ENCODE assay signal across 13 mouse cellular contexts in genomic region chr2:112484886-112485285, GRCm38 (mm10). TPM values are rescaled to one million over a fixed set of nuclear protein-coding genes. Genes with fewer than 3 reads are reported as not detected.
DNase-seq lines count a peak whose midpoint lies in the region; ATAC-seq lines count a peak whose summit lies in the region.
"Had no signal": no experiment of that assay in that cellular context is flagged by ENCODE, and none has a peak within 500 bp of the region (broad histone marks: within the 10 kb centered on the region; RNA-seq: fewer than 3 reads in every experiment).

No protein-coding gene starts in this region.

- no peaks in the 10 kb centered on the region for H3K9me3 ChIP-seq in kidney, embryonic 15.5 days (replicated peaks)
- no peaks in the 10 kb centered on the region for H3K9me3 ChIP-seq in heart, embryonic 11.5 days (replicated peaks; ENCODE audit: control insufficient read depth, low read length)
- H3K9me3 ChIP-seq: midbrain, embryonic 12.5 days; neural tube, embryonic 13.5 days had no signal

- H3K9ac ChIP-seq in kidney, embryonic 15.5 days = no peak overlapping the region
- no peak overlapping the region for H3K9ac ChIP-seq in heart, embryonic 11.5 days (ENCODE audit: low read depth, low read length)
- H3K9ac ChIP-seq: liver, embryonic 14.5 days; midbrain, embryonic 12.5 days; neural tube, embryonic 13.5 days had no signal

- H3K4me2 ChIP-seq in kidney, embryonic 15.5 days = no peak overlapping the region
- H3K4me2 ChIP-seq in heart, embryonic 11.5 days = no peak overlapping the region
- H3K4me2 ChIP-seq: midbrain, embryonic 12.5 days; neural tube, embryonic 13.5 days had no signal

- 69% methylated on average over 2 of the region's 2 CpGs for WGBS in kidney, embryonic 15.5 days
- 26% methylated on average over 2 of the region's 2 CpGs for WGBS in heart, embryonic 11.5 days (ENCODE audit: insufficient replicate concordance)

- no peak overlapping the region for H3K4me3 ChIP-seq in kidney, embryonic 15.5 days (replicated peaks)
- no peak overlapping the region for H3K4me3 ChIP-seq in heart, embryonic 11.5 days (ENCODE audit: low read depth, low read length)
- H3K4me3 ChIP-seq: midbrain, embryonic 12.5 days; neural tube, embryonic 13.5 days had no signal

- no peak overlapping the region for H3K27ac ChIP-seq in kidney, embryonic 15.5 days
- no peak overlapping the region for H3K27ac ChIP-seq in heart, embryonic 11.5 days (ENCODE audit: low read depth, low read length)
- H3K27ac ChIP-seq: liver, embryonic 14.5 days; midbrain, embryonic 12.5 days; neural tube, embryonic 13.5 days had no signal

- peaks cover 4% of the 10 kb centered on the region; the same call in 1 of the 2 replicates for H3K4me1 ChIP-seq in kidney, embryonic 15.5 days
- H3K4me1 ChIP-seq in heart, embryonic 11.5 days (ENCODE audit: control insufficient read depth, insufficient read depth, low read length) = no peaks in the 10 kb centered on the region
- H3K4me1 ChIP-seq: midbrain, embryonic 12.5 days; neural tube, embryonic 13.5 days had no signal

- no peaks in the 10 kb centered on the region for H3K36me3 ChIP-seq in kidney, embryonic 15.5 days
- no peaks in the 10 kb centered on the region for H3K36me3 ChIP-seq in heart, embryonic 11.5 days (ENCODE audit: control insufficient read depth, insufficient read depth, low read length)
- H3K36me3 ChIP-seq: midbrain, embryonic 12.5 days; neural tube, embryonic 13.5 days had no signal

- H3K27me3 ChIP-seq in kidney, embryonic 15.5 days = no peaks in the 10 kb centered on the region
- H3K27me3 ChIP-seq in heart, embryonic 11.5 days (ENCODE audit: control insufficient read depth, insufficient read depth, low read length) = no peaks in the 10 kb centered on the region
- H3K27me3 ChIP-seq: neural tube, embryonic 13.5 days had no signal

- no peak; the same call in 1 of the 2 replicates for ATAC-seq in kidney, embryonic 15.5 days (replicated peaks; ENCODE audit: low FRiP score)
- ATAC-seq in heart, embryonic 11.5 days (replicated peaks; ENCODE audit: insufficient number of reproducible peaks, low FRiP score, low TSS enrichment) = peak; percentile 65
- ATAC-seq: inflammation-experienced regulatory T-cells, adult 6 months had no signal

- DNase-seq in kidney, postnatal 14 days = peak; percentile 32
- peak; percentile 37 for DNase-seq in adipocyte (ENCODE audit: low spot score)
- DNase-seq in lung, postnatal 10 days = peak; percentile 38
- DNase-seq in layer of hippocampus, adult 8-10 months (ENCODE audit: low spot score in 2 of 2) = no peak
- no peak for DNase-seq in spleen, adult 18-20 months
- no peak for DNase-seq in spleen, postnatal 4 days (ENCODE audit: low spot score in 2 of 2)
- DNase-seq: cerebellum, postnatal 10 days had no signal

RNA-seq across cellular contexts. Expression of gene Chrm5, which starts 4.3 kb away (rescaled TPM):
- 0.17 and 0.22 TPM in 2 replicates for polyA plus RNA-seq in kidney, embryonic 15.5 days (2015; fragmentation: Nextera tagmentation; extraction: Ambion mirVana)
- not detected in 2 replicates for polyA plus RNA-seq in heart, embryonic 11.5 days (2014; fragmentation: Nextera tagmentation; extraction: Ambion mirVana)
- 1 to 10 TPM; 5.4 to 9.7 (median 7.4) TPM for total RNA-seq in layer of hippocampus, adult 8-10 months (2022)
- polyA plus RNA-seq: inflammation-experienced regulatory T-cells, adult 6 months; liver, embryonic 14.5 days had no signal

RNA-seq across cellular contexts. Expression of gene Aven, which starts 7.9 kb away (rescaled TPM):
- 7.2 and 9.3 TPM in 2 replicates for polyA plus RNA-seq in kidney, embryonic 15.5 days (2015; fragmentation: Nextera tagmentation; extraction: Ambion mirVana)
- polyA plus RNA-seq in heart, embryonic 11.5 days (2014; fragmentation: Nextera tagmentation; extraction: Ambion mirVana) = 7.6 and 8.0 TPM in 2 replicates
- 10 to 100 TPM in 2 of 4 experiments, 1 to 10 TPM in 2; 8.1 to 11.5 (median 10.0) TPM for total RNA-seq in layer of hippocampus, adult 8-10 months (2022)

RNA-seq across cellular contexts. Expression of gene Emc7, which starts 30.1 kb away (rescaled TPM):
- polyA plus RNA-seq in kidney, embryonic 15.5 days (2015; fragmentation: Nextera tagmentation; extraction: Ambion mirVana) = 19.3 and 20.0 TPM in 2 replicates
- polyA plus RNA-seq in heart, embryonic 11.5 days (2014; fragmentation: Nextera tagmentation; extraction: Ambion mirVana) = 15.9 and 17.8 TPM in 2 replicates
- 10 to 100 TPM; 42.8 to 48.1 (median 46.4) TPM for total RNA-seq in layer of hippocampus, adult 8-10 months (2022)

Comparison
In these comparisons a context has a peak if more than half of its experiments do, and no peak if none do; other contexts are left out.
1. DNase-seq: peak in kidney, postnatal 14 days (single experiment), adipocyte (single experiment) and lung, postnatal 10 days (single experiment); none in layer of hippocampus, adult 8-10 months (0 of 2), spleen, adult 18-20 months (0 of 2) and spleen, postnatal 4 days (0 of 2).